Mouse (Mus musculus) lung, postnatal 0 days (tissue): ENCODE results near the gene Sorcs1.

ENCODE experiments used
- CTCF ChIP-seq: IDR thresholded peaks from 2 replicates; pipeline ENCODE4 v1.5.1; 2016; ENCODE audit warnings: antibody characterized with exemption, mild to moderate bottlenecking
- EP300 ChIP-seq: IDR thresholded peaks from 2 replicates; pipeline ENCODE4 v1.6.1; 2016; ENCODE audit warnings: antibody characterized with exemption, mild to moderate bottlenecking, control low read depth

DNA sequence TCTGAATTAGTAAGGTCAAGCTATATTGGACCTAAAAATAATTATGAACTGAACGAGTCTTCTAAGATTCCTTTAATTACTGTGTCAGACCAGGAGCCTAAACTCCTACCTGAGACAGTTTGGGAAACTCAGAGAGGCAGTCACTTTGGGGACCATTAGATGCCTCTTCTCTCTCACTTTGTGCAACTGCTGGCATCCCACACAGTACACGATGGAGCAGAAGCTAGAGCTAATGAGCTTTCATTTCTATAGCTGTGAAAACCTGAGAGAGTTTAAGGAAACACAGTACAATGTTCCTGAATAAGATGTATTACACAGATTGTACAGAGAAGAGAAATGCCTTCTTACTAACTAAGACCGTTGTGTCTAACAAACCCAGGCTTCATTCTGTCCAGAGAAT, 150.6 kb downstream of the Sorcs1 start:
- TF ChIP-seq CTCF (no peak), EP300 (no peak)
